Mouse (Mus musculus) neural tube, embryonic 11.5 days (tissue): ENCODE data around the gene Fndc5. TPM values are rescaled to one million over a fixed set of nuclear protein-coding genes. Genes with fewer than 3 reads are reported as not detected.
A peak's percentile ranks its signal among the peaks of the same experiment; 100 is the strongest.

Experiments used
- ATAC-seq: fragments of 200-750 bp; cut with Nextera tagmentation; 2 replicates; pipeline ENCODE4 v1.8.0; 2017; ENCODE audit warnings: moderate number of reproducible peaks, mild to moderate bottlenecking, moderate TSS enrichment, moderate library complexity; ENCODE audit not compliant: insufficient read depth, low FRiP score, low TSS enrichment
- DNase-seq: peaks from one replicate; pipeline ENCODE4 v3.0.0-alpha.2; 2015; ENCODE audit warnings: low spot score
- H3K27ac ChIP-seq: fragments of 300-500 bp; sonication (generic); 2 replicates; pipeline ENCODE4 v1.5.1; 2014; ENCODE audit warnings: low read depth, mild to moderate bottlenecking, low read length
- H3K27me3 ChIP-seq: fragments of 300-500 bp; sonication (generic); 2 replicates; pipeline ENCODE4 v1.6.1; 2014; ENCODE audit warnings: mild to moderate bottlenecking, low read length, mixed read lengths; ENCODE audit not compliant: control insufficient read depth, insufficient read depth
- H3K36me3 ChIP-seq: fragments of 300-500 bp; sonication (generic); 2 replicates; pipeline ENCODE4 v1.6.1; 2014; ENCODE audit warnings: mild to moderate bottlenecking, low read length, moderate library complexity, mixed read lengths; ENCODE audit not compliant: control insufficient read depth, insufficient read depth
- H3K4me1 ChIP-seq: fragments of 300-500 bp; sonication (generic); 2 replicates; pipeline ENCODE4 v1.6.1; 2014; ENCODE audit warnings: low read length, mixed read lengths; ENCODE audit not compliant: control insufficient read depth, insufficient read depth
- H3K4me2 ChIP-seq: fragments of 300-500 bp; sonication (generic); 2 replicates; pipeline ENCODE4 v1.6.1; 2014; ENCODE audit warnings: low read depth, mild to moderate bottlenecking, moderate library complexity
- H3K4me3 ChIP-seq: fragments of 300-500 bp; sonication (generic); 2 replicates; pipeline ENCODE4 v1.5.1; 2014; ENCODE audit warnings: low read depth, low read length
- H3K9ac ChIP-seq: fragments of 300-500 bp; sonication (generic); 2 replicates; pipeline ENCODE4 v1.6.1; 2014; ENCODE audit warnings: mild to moderate bottlenecking, low read length
- H3K9me3 ChIP-seq: fragments of 300-500 bp; sonication (generic); 2 replicates; pipeline ENCODE4 v1.6.1; 2016; ENCODE audit warnings: low read length; ENCODE audit not compliant: control insufficient read depth
- WGBS: fragments of 180-500 bp; shearing (Covaris S2); extraction: QIAGEN DNeasy Blood & Tissue Kit; methylation state at CpG from one replicate; pipeline ENCODE4 v1.1.7; 2014; 5-methylcytosine and 5-hydroxymethylcytosine counted together
- polyA plus RNA-seq: library from polyadenylated mRNA; unstranded; fragments of >200 nt; fragmentation: Nextera tagmentation; extraction: Ambion mirVana; gene quantifications from 2 replicates; pipeline ENCODE4 v1.2.1, GENCODE M21; 2014

The Fndc5 gene
- polyA plus RNA-seq, 1 experiment from 2014 or later, result 26.2 TPM

- no peaks in the 10 kb centered on the region for H3K9me3 ChIP-seq
- DNase-seq (no peak), ATAC-seq (no peak)
- H3K27ac ChIP-seq, result no peak overlapping the region
- H3K4me3 ChIP-seq, result no peak overlapping the region
- H3K36me3 ChIP-seq, result peaks cover 3% of the 10 kb centered on the region
- WGBS, result 83% methylated on average over 17 of the region's 17 CpGs
- no peaks in the 10 kb centered on the region for H3K27me3 ChIP-seq
- no peak overlapping the region for H3K9ac ChIP-seq
- H3K4me2 ChIP-seq, result no peak overlapping the region
- peaks cover 4% of the 10 kb centered on the region; the same call in 1 of the 2 replicates for H3K4me1 ChIP-seq
These were observed 5.0 kb downstream of the Fndc5 start for GRCm38 (mm10) chr4:129141560-129142438.

DNA sequence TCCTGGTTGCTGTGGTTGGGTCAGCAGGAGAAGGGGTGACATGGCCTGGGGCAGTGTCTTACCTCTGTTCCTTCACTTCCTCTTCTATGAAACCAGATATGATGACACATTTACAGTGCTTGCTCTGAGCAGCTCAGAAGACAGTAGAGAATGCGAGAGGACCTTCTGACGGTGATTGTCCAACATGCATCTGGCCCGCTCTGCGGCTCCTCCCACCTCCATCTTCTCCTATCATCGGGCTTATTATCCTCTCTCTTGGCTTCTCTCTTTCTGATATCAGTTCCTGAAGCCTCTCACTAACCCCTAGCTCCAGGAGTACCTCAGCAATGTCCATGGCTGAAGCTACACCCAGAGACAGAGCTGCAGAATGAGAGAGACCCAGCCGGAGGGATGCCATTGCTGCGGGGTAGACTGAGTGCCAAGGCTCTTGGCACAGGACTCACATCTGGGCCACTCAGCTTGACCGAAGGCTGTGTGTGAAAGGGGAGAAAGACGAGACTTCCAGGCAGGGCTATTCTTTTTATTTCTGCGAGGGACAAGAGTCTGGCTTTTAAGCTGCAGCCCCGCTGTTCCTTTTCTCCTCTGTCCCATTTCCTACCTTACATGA, 5.7 kb downstream of the Fndc5 start:
- 90% methylated on average over 11 of the region's 11 CpGs for WGBS
- no peak overlapping the region for H3K9ac ChIP-seq
- peaks cover 3% of the 10 kb centered on the region for H3K36me3 ChIP-seq
- no peak overlapping the region for H3K4me2 ChIP-seq
- H3K27ac ChIP-seq, result no peak overlapping the region
- no peaks in the 10 kb centered on the region for H3K27me3 ChIP-seq
- H3K4me1 ChIP-seq, result peaks cover under 1% of the 10 kb centered on the region; the same call in 1 of the 2 replicates
- H3K9me3 ChIP-seq, result no peaks in the 10 kb centered on the region
- DNase-seq (no peak), ATAC-seq (no peak)
- no peak overlapping the region for H3K4me3 ChIP-seq

GRCm38 (mm10) chr4:129143509-129143908, 6.7 kb downstream of the Fndc5 start:
- Histone ChIP-seq H3K27ac (no peak overlapping the region), H3K4me3 (no peak overlapping the region), H3K27me3 (no peaks in the 10 kb centered on the region), H3K4me2 (no peak overlapping the region), H3K9me3 (no peaks in the 10 kb centered on the region), H3K36me3 (peaks cover 3% of the 10 kb centered on the region), H3K4me1 (no peaks in the 10 kb centered on the region; the same call in 1 of the 2 replicates), H3K9ac (no peak overlapping the region)
- DNase-seq, result no peak
- ATAC-seq, result no peak
- 96% methylated on average over 5 of the region's 5 CpGs for WGBS

DNA sequence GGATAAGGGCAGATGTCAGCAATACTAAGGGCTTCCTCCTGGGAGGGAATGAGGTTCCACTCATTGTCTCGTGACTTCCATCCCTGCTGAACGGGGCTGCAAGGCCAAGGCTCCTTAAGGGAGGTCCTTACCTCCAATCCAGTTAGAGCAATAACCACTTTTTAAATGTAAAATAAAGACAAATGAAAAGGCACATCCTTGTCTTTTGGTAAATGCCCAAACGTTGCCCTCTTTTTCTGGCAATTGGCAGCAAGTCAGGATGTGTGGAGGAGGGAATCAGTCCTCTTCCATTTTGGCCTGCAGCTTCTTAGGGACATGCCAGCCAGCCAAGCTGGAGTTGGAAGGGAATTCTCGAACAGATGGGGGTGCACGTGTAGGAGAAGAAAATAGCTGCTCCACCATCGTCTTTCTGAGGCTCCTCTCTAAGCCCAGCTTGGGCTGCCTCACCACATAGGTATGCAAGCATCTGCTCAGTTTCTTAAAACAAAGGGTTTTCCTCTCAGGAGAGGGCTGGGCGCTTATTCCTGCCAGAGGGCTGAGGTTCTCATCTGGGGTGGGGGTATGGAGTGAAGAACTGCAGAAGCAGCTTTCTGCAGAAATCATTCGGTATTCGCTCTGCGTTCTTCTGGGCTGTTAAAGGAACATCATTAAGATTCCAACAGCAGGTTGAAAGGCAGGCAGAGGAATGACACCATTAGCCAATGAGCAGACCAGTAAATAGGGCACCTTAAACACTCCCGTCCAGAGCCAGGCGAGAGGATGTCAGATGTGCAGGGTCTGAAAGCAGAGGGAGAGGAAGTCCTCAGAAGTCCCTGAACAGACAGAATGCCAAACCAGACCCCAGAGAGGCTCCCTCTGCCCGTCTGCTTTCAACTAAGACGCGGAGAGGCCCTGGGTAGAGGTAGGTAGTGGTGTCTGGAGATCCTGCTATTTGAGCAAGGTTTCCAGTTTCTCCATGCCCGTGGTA, 7.9 kb downstream of the Fndc5 start:
- no peaks in the 10 kb centered on the region for H3K27me3 ChIP-seq
- H3K9me3 ChIP-seq, result no peaks in the 10 kb centered on the region
- H3K4me2 ChIP-seq, result no peak overlapping the region
- peak overlapping the region; percentile 42; the same call in 1 of the 2 replicates for H3K27ac ChIP-seq
- 51% methylated on average over 16 of the region's 16 CpGs for WGBS
- H3K9ac ChIP-seq, result no peak overlapping the region
- ATAC-seq, result no peak
- peaks cover 3% of the 10 kb centered on the region for H3K36me3 ChIP-seq
- H3K4me1 ChIP-seq, result no peaks in the 10 kb centered on the region; the same call in 1 of the 2 replicates
- peak; percentile 23 for DNase-seq
- H3K4me3 ChIP-seq, result no peak overlapping the region

DNA sequence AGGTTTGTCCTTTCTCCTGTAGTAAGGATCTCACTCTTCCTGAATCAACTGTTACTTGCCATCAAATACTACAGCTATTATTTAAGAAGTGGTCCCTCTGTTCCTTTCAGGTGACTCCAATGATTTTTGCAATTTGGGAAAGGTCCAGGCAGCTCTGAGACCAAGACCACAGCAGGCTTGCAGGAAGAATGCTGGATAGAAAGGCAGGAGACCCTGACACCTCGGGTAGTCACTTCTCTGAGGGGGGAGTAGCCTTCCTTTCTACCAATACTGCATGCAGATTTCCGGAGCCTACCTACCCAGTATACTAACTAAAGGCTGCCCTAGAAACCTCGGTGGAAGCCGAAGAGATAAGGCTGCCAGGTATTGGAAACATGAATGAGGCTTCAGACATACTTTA, 8.6 kb downstream of the Fndc5 start:
- Histone ChIP-seq H3K36me3 (peaks cover 3% of the 10 kb centered on the region), H3K27ac (0 out of 2 replicates have a peak overlapping the region, but pooled peaks have one; percentile 42), H3K9me3 (no peaks in the 10 kb centered on the region), H3K9ac (no peak overlapping the region), H3K4me2 (no peak overlapping the region), H3K4me1 (no peaks in the 10 kb centered on the region; the same call in 1 of the 2 replicates), H3K4me3 (no peak overlapping the region), H3K27me3 (no peaks in the 10 kb centered on the region)
- 77% methylated on average over 4 of the region's 4 CpGs for WGBS
- DNase-seq (no peak), ATAC-seq (no peak)

DNA sequence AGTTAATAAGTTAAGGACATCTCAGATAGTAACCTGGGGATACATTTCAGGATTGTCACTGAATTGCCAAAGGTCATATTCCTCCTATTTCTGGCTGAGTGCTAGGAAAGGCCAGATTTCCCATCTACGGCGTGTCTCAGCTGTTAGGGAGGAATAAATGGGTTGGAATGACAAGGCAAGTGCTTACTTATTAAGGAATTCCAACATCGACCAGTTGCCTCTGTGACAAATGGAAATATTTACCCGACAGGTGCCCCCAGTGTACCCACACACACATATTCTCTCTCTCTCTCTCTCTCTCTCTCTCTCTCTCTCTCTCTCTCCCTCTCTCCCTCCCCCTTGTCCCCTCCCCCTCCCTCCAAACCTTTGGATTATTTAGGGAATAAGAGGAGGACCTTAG, 9.1 kb downstream of the Fndc5 start:
- H3K27ac ChIP-seq, result no peak overlapping the region
- peaks cover 2% of the 10 kb centered on the region for H3K36me3 ChIP-seq
- no peaks in the 10 kb centered on the region for H3K9me3 ChIP-seq
- no peaks in the 10 kb centered on the region; the same call in 1 of the 2 replicates for H3K4me1 ChIP-seq
- 78% methylated on average over 4 of the region's 4 CpGs for WGBS
- H3K9ac ChIP-seq, result no peak overlapping the region
- DNase-seq (no peak), ATAC-seq (no peak)
- no peak overlapping the region for H3K4me2 ChIP-seq
- no peak overlapping the region for H3K4me3 ChIP-seq
- H3K27me3 ChIP-seq, result no peaks in the 10 kb centered on the region

DNA sequence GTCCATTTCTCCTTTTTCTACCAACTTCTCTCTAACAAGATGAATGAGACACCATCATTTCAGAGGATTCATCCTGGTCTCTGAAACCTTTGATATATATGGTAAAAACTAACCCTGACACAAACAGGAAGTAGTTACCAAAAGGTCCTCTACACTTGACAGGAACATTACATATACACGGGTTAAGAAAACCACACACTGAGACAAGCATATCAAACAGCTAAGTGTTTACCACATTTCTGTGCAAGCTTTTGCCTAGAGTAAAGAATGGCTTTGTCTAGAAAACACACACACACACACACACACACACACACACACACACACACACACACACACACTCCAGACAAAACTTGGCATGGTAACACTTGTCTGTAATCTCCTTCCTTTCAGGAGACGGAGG, 9.6 kb downstream of the Fndc5 start:
- H3K4me3 ChIP-seq, result no peak overlapping the region
- H3K9me3 ChIP-seq, result no peaks in the 10 kb centered on the region
- H3K9ac ChIP-seq, result no peak overlapping the region
- no peak for ATAC-seq
- H3K27ac ChIP-seq, result no peak overlapping the region
- no peaks in the 10 kb centered on the region for H3K4me1 ChIP-seq
- H3K27me3 ChIP-seq, result no peaks in the 10 kb centered on the region
- H3K4me2 ChIP-seq, result no peak overlapping the region
- no peaks in the 10 kb centered on the region for H3K36me3 ChIP-seq
- no peak for DNase-seq
- 84% methylated on average over 2 of the region's 2 CpGs for WGBS

- H3K9me3 ChIP-seq, result no peaks in the 10 kb centered on the region
- H3K27ac ChIP-seq, result no peak overlapping the region
- no peak overlapping the region for H3K4me3 ChIP-seq
- no peaks in the 10 kb centered on the region for H3K27me3 ChIP-seq
- no peak overlapping the region for H3K4me2 ChIP-seq
- H3K4me1 ChIP-seq, result no peaks in the 10 kb centered on the region
- WGBS, result 88% methylated on average over 13 of the region's 13 CpGs
- H3K9ac ChIP-seq, result no peak overlapping the region
- ATAC-seq, result no peak
- no peak for DNase-seq
- H3K36me3 ChIP-seq, result no peaks in the 10 kb centered on the region
These were observed 10.8 kb downstream of the Fndc5 start for GRCm38 (mm10) chr4:129147552-129148103.
